Mouse (Mus musculus): ENCODE measurements at regions not wholly inside any gene's neighbourhood (a gene's known extent, or its start where the extent isn't known, plus 50 kb on each side); places are given as distances from the start of the nearest gene placed in this dataset.

GRCm38 (mm10) chr2:9464413-9464812 is 416.6 kb upstream of the 4930412O13Rik start:
- ATAC-seq (ENCODE audit: insufficient number of reproducible peaks, insufficient read depth, low FRiP score, low TSS enrichment, low read depth) = no peak
- H3K9me3 ChIP-seq = no peaks in the 10 kb centered on the region
- WGBS = 58% methylated on average over 4 of the region's 4 CpGs

GRCm38 (mm10) chr2:9464818-9465217 is 416.2 kb upstream of the 4930412O13Rik start:
- Histone ChIP-seq H3K27me3 (no peaks in the 10 kb centered on the region), H3K36me3 (no peaks in the 10 kb centered on the region)
- peak; percentile 62; the same call in 1 of the 2 replicates for ATAC-seq (ENCODE audit: insufficient number of reproducible peaks, insufficient read depth, low FRiP score, low TSS enrichment, low read depth)

More at GRCm38 (mm10) chr2:9464413-9464812, 416.6 kb upstream of the 4930412O13Rik start:
- Histone ChIP-seq H3K27ac (no peak overlapping the region), H3K9ac (no peak overlapping the region), H3K4me2 (no peak overlapping the region), H3K4me1 (peaks cover 6% of the 10 kb centered on the region), H3K4me3 (no peak overlapping the region), H3K36me3 (no peaks in the 10 kb centered on the region), H3K27me3 (no peaks in the 10 kb centered on the region)

GRCm38 (mm10) chr2:9467573-9467972 is 413.5 kb upstream of the 4930412O13Rik start:
- Histone ChIP-seq H3K9me3 (no peaks in the 10 kb centered on the region), H3K36me3 (no peaks in the 10 kb centered on the region), H3K9ac (no peak overlapping the region), H3K4me3 (no peak overlapping the region), H3K27me3 (no peaks in the 10 kb centered on the region), H3K4me2 (no peak overlapping the region), H3K4me1 (peaks cover 6% of the 10 kb centered on the region), H3K27ac (no peak overlapping the region)
- 75% methylated on average over 2 of the region's 2 CpGs for WGBS
- ATAC-seq (ENCODE audit: insufficient number of reproducible peaks, insufficient read depth, low FRiP score, low TSS enrichment, low read depth) = no peak

More at GRCm38 (mm10) chr2:9464818-9465217, 416.2 kb upstream of the 4930412O13Rik start:
- H3K4me1 ChIP-seq = peaks cover 6% of the 10 kb centered on the region
- H3K9me3 ChIP-seq = no peaks in the 10 kb centered on the region
- H3K4me3 ChIP-seq = no peak overlapping the region
- H3K27ac ChIP-seq = no peak overlapping the region
- WGBS = 42% methylated on average over 5 of the region's 5 CpGs
- H3K4me2 ChIP-seq = no peak overlapping the region
- H3K9ac ChIP-seq = no peak overlapping the region

GRCm38 (mm10) chr2:9468651-9469050 is 412.4 kb upstream of the 4930412O13Rik start:
- H3K9me3 ChIP-seq = no peaks in the 10 kb centered on the region
- H3K9ac ChIP-seq = no peak overlapping the region
- no peaks in the 10 kb centered on the region for H3K36me3 ChIP-seq
- peaks cover 6% of the 10 kb centered on the region for H3K4me1 ChIP-seq
- 51% methylated on average over 3 of the region's 3 CpGs for WGBS
- no peak overlapping the region for H3K4me3 ChIP-seq
- H3K27ac ChIP-seq = no peak overlapping the region
- H3K27me3 ChIP-seq = no peaks in the 10 kb centered on the region
- no peak for ATAC-seq (ENCODE audit: insufficient number of reproducible peaks, insufficient read depth, low FRiP score, low TSS enrichment, low read depth)
- H3K4me2 ChIP-seq = no peak overlapping the region

GRCm38 (mm10) chr2:9481678-9482345 is 399.2 kb upstream of the 4930412O13Rik start:
- 65% methylated on average over 7 of the region's 7 CpGs for WGBS
- Histone ChIP-seq H3K27ac (no peak overlapping the region), H3K9me3 (no peaks in the 10 kb centered on the region), H3K9ac (no peak overlapping the region), H3K27me3 (no peaks in the 10 kb centered on the region), H3K4me3 (no peak overlapping the region), H3K4me2 (no peak overlapping the region), H3K4me1 (no peaks in the 10 kb centered on the region), H3K36me3 (no peaks in the 10 kb centered on the region)
- no peak for ATAC-seq (ENCODE audit: insufficient number of reproducible peaks, insufficient read depth, low FRiP score, low TSS enrichment, low read depth)

- H3K9me3 ChIP-seq = no peaks in the 10 kb centered on the region
- H3K27ac ChIP-seq = no peak overlapping the region
- H3K27me3 ChIP-seq = no peaks in the 10 kb centered on the region
- H3K9ac ChIP-seq = no peak overlapping the region
- no peaks in the 10 kb centered on the region for H3K4me1 ChIP-seq
- ATAC-seq (ENCODE audit: insufficient number of reproducible peaks, insufficient read depth, low FRiP score, low TSS enrichment, low read depth) = no peak
- no peak overlapping the region for H3K4me2 ChIP-seq
- 85% methylated on average over 7 of the region's 7 CpGs for WGBS
- H3K36me3 ChIP-seq = no peaks in the 10 kb centered on the region
- no peak overlapping the region for H3K4me3 ChIP-seq
Measured at GRCm38 (mm10) chr2:9487381-9487914, 393.6 kb upstream of the 4930412O13Rik start.

GRCm38 (mm10) chr2:9493606-9494145 is 387.4 kb upstream of the 4930412O13Rik start:
- WGBS = 43% methylated on average over 6 of the region's 6 CpGs
- no peaks in the 10 kb centered on the region for H3K36me3 ChIP-seq
- H3K4me3 ChIP-seq = no peak overlapping the region
- no peaks in the 10 kb centered on the region for H3K9me3 ChIP-seq
- no peaks in the 10 kb centered on the region for H3K4me1 ChIP-seq
- no peaks in the 10 kb centered on the region for H3K27me3 ChIP-seq
- H3K9ac ChIP-seq = no peak overlapping the region
- H3K4me2 ChIP-seq = no peak overlapping the region
- no peak overlapping the region for H3K27ac ChIP-seq
- no peak for ATAC-seq (ENCODE audit: insufficient number of reproducible peaks, insufficient read depth, low FRiP score, low TSS enrichment, low read depth)

- H3K36me3 ChIP-seq = no peaks in the 10 kb centered on the region
- no peak overlapping the region for H3K4me3 ChIP-seq
- H3K4me2 ChIP-seq = no peak overlapping the region
- 84% methylated on average over 1 of the region's 1 CpGs for WGBS
- H3K27ac ChIP-seq = no peak overlapping the region
- no peaks in the 10 kb centered on the region for H3K27me3 ChIP-seq
- no peak overlapping the region for H3K9ac ChIP-seq
- no peak for ATAC-seq (ENCODE audit: insufficient number of reproducible peaks, insufficient read depth, low FRiP score, low TSS enrichment, low read depth)
- H3K9me3 ChIP-seq = no peaks in the 10 kb centered on the region
- H3K4me1 ChIP-seq = no peaks in the 10 kb centered on the region
Measured at GRCm38 (mm10) chr2:9520045-9520444, 361.0 kb upstream of the 4930412O13Rik start.

- ATAC-seq (ENCODE audit: insufficient number of reproducible peaks, insufficient read depth, low FRiP score, low TSS enrichment, low read depth) = no peak
- Histone ChIP-seq H3K4me3 (no peak overlapping the region), H3K9ac (no peak overlapping the region), H3K27ac (no peak overlapping the region), H3K27me3 (no peaks in the 10 kb centered on the region), H3K36me3 (no peaks in the 10 kb centered on the region), H3K4me2 (no peak overlapping the region), H3K9me3 (no peaks in the 10 kb centered on the region), H3K4me1 (no peaks in the 10 kb centered on the region)
- 83% methylated on average over 3 of the region's 3 CpGs for WGBS
Measured at GRCm38 (mm10) chr2:9525910-9526309, 355.1 kb upstream of the 4930412O13Rik start.

- Histone ChIP-seq H3K9me3 (no peaks in the 10 kb centered on the region), H3K27ac (no peak overlapping the region), H3K4me2 (no peak overlapping the region), H3K36me3 (no peaks in the 10 kb centered on the region), H3K27me3 (no peaks in the 10 kb centered on the region), H3K4me1 (no peaks in the 10 kb centered on the region), H3K9ac (no peak overlapping the region), H3K4me3 (no peak overlapping the region)
- 86% methylated on average over 2 of the region's 2 CpGs for WGBS
- no peak for ATAC-seq (ENCODE audit: insufficient number of reproducible peaks, insufficient read depth, low FRiP score, low TSS enrichment, low read depth)
Measured at GRCm38 (mm10) chr2:9535141-9535658, 345.9 kb upstream of the 4930412O13Rik start.

- ATAC-seq (ENCODE audit: insufficient number of reproducible peaks, insufficient read depth, low FRiP score, low TSS enrichment, low read depth) = no peak
- Histone ChIP-seq H3K9me3 (no peaks in the 10 kb centered on the region), H3K4me1 (no peaks in the 10 kb centered on the region), H3K4me3 (no peak overlapping the region), H3K36me3 (no peaks in the 10 kb centered on the region), H3K27me3 (no peaks in the 10 kb centered on the region), H3K4me2 (no peak overlapping the region), H3K9ac (no peak overlapping the region), H3K27ac (no peak overlapping the region)
- WGBS = 74% methylated on average over 10 of the region's 10 CpGs
Measured at GRCm38 (mm10) chr2:9547771-9548590, 333.1 kb upstream of the 4930412O13Rik start.

Data from embryonic facial prominence, embryonic 13.5 days (tissue).